Mouse (Mus musculus): ENCODE data around the gene Chrnb2. TPM values are rescaled to one million over a fixed set of nuclear protein-coding genes. Genes with fewer than 3 reads are reported as not detected.

The Chrnb2 gene
- polyA plus RNA-seq, 1 experiment from 2014 or later: 3.2 TPM

- Histone ChIP-seq H3K4me1 (peaks cover 3% of the 10 kb centered on the region; the same call in 1 of the 2 replicates), H3K9me3 (no peaks in the 10 kb centered on the region), H3K4me3 (no peak overlapping the region), H3K27me3 (no peaks in the 10 kb centered on the region), H3K9ac (no peak overlapping the region), H3K36me3 (no peaks in the 10 kb centered on the region), H3K4me2 (replicated peaks) (no peak overlapping the region), H3K27ac (no peak overlapping the region)
- ATAC-seq (ENCODE audit: insufficient number of reproducible peaks, insufficient read depth, low FRiP score, low TSS enrichment): no peak
- 46% methylated on average over 3 of the region's 3 CpGs for WGBS
Observed at GRCm38 (mm10) chr3:89703596-89703995, 60.8 kb downstream of the Chrnb2 start.

DNA sequence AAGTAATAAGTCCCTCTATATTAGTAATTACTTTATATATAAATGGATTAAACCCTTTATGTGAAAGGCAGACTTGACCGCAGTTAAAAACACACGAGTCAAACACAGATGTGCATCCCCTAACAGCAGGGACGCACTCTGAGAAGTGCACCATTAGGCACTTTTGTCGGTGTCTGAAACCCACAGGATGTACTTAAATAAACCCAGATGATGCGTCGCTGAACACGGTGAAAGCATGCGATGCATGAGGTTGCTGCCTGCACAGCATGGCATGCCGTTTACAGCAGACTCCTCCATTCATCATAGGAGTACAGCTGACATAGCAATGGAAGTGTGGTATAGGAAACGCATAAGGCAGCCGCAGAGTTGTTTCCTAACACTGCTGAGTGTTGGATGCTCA is 64.0 kb downstream of the Chrnb2 start:
- H3K9me3 ChIP-seq: no peaks in the 10 kb centered on the region
- 53% methylated on average over 11 of the region's 11 CpGs for WGBS

GRCm38 (mm10) chr3:89698958-89699357 is 65.5 kb downstream of the Chrnb2 start:
- no peak overlapping the region for H3K27ac ChIP-seq
- H3K27me3 ChIP-seq: no peaks in the 10 kb centered on the region
- no peaks in the 10 kb centered on the region for H3K36me3 ChIP-seq
- 95% methylated on average over 1 of the region's 1 CpGs for WGBS
- ATAC-seq (ENCODE audit: insufficient number of reproducible peaks, insufficient read depth, low FRiP score, low TSS enrichment): no peak
- H3K9ac ChIP-seq: no peak overlapping the region
- H3K4me3 ChIP-seq: no peak overlapping the region
- H3K4me1 ChIP-seq: peaks cover 3% of the 10 kb centered on the region; the same call in 1 of the 2 replicates
- no peak overlapping the region for H3K4me2 ChIP-seq (replicated peaks)
- no peaks in the 10 kb centered on the region for H3K9me3 ChIP-seq

More for the DNA sequence above, 64.0 kb downstream of the Chrnb2 start:
- Histone ChIP-seq H3K36me3 (no peaks in the 10 kb centered on the region), H3K27ac (no peak overlapping the region), H3K4me2 (replicated peaks) (no peak overlapping the region), H3K9ac (no peak overlapping the region), H3K4me1 (peaks cover 3% of the 10 kb centered on the region; the same call in 1 of the 2 replicates), H3K27me3 (no peaks in the 10 kb centered on the region), H3K4me3 (no peak overlapping the region)
- ATAC-seq (ENCODE audit: insufficient number of reproducible peaks, insufficient read depth, low FRiP score, low TSS enrichment): no peak

Other genes starting within 250 kb of the Chrnb2 start
- gene Kcnn3, start 244.5 kb downstream of the Chrnb2 start, polyA plus RNA-seq (2016; fragmentation: Nextera tagmentation; extraction: Ambion mirVana): 2.1 and 2.5 TPM in 2 replicates
- 15.0 and 15.1 TPM in 2 replicates for gene Adar, start 49.6 kb downstream of the Chrnb2 start, polyA plus RNA-seq (2016; fragmentation: Nextera tagmentation; extraction: Ambion mirVana)
- 17.5 and 18.0 TPM in 2 replicates for gene Ube2q1, start 9.0 kb upstream of the Chrnb2 start, polyA plus RNA-seq (2016; fragmentation: Nextera tagmentation; extraction: Ambion mirVana)
- gene She, start 66.7 kb upstream of the Chrnb2 start, polyA plus RNA-seq (2016; fragmentation: Nextera tagmentation; extraction: Ambion mirVana): 4.8 and 5.0 TPM in 2 replicates
- 0.60 and 0.79 TPM in 2 replicates for gene Il6ra, start 148.6 kb upstream of the Chrnb2 start, polyA plus RNA-seq (2016; fragmentation: Nextera tagmentation; extraction: Ambion mirVana)
- 19.1 and 22.9 TPM in 2 replicates for gene Atp8b2, start 198.9 kb upstream of the Chrnb2 start, polyA plus RNA-seq (2016; fragmentation: Nextera tagmentation; extraction: Ambion mirVana)
- gene Hax1, start 234.1 kb upstream of the Chrnb2 start, polyA plus RNA-seq (2016; fragmentation: Nextera tagmentation; extraction: Ambion mirVana): 172 and 173 TPM in 2 replicates